Mouse (Mus musculus) midbrain, embryonic 16.5 days (tissue): Measurements from ENCODE around the gene Srd5a3. TPM values are rescaled to one million over a fixed set of nuclear protein-coding genes. Genes with fewer than 3 reads are reported as not detected.
A peak's percentile ranks its signal among the peaks of the same experiment; 100 is the strongest.

Experiments
- ATAC-seq: fragments of 200-750 bp; cut with Nextera tagmentation; 2 replicates; pipeline ENCODE4 v1.8.0; 2017; ENCODE audit warnings: moderate TSS enrichment
- H3K27ac ChIP-seq: fragments of 300-500 bp; sonication (generic); 2 replicates; pipeline ENCODE4 v1.5.1; 2014; ENCODE audit warnings: mild to moderate bottlenecking, low read length, mixed read lengths
- H3K27me3 ChIP-seq: fragments of 300-500 bp; sonication (generic); 2 replicates; pipeline ENCODE4 v1.6.1; 2014; ENCODE audit warnings: low read depth, low read length, mixed read lengths; ENCODE audit not compliant: control insufficient read depth, insufficient read depth
- H3K36me3 ChIP-seq: fragments of 300-500 bp; sonication (generic); 2 replicates; pipeline ENCODE4 v1.6.1; 2014; ENCODE audit warnings: mild to moderate bottlenecking, low read length, moderate library complexity, mixed read lengths; ENCODE audit not compliant: control insufficient read depth, insufficient read depth
- H3K4me1 ChIP-seq: fragments of 300-500 bp; sonication (generic); 2 replicates; pipeline ENCODE4 v1.6.1; 2014; ENCODE audit warnings: mild to moderate bottlenecking, low read length, mixed read lengths; ENCODE audit not compliant: control insufficient read depth, insufficient read depth
- H3K4me2 ChIP-seq: fragments of 300-500 bp; sonication (generic); 2 replicates; pipeline ENCODE4 v1.6.1; 2014; ENCODE audit warnings: mild to moderate bottlenecking, low read length, mixed read lengths
- H3K4me3 ChIP-seq: fragments of 300-500 bp; sonication (generic); 2 replicates; pipeline ENCODE4 v1.5.1; 2014; ENCODE audit warnings: low read depth, mild to moderate bottlenecking, low read length, moderate library complexity, mixed read lengths
- H3K9ac ChIP-seq: fragments of 300-500 bp; sonication (generic); 2 replicates; pipeline ENCODE4 v1.6.1; 2014; ENCODE audit warnings: low read depth, low read length, mixed read lengths
- H3K9me3 ChIP-seq: fragments of 300-500 bp; sonication (generic); replicated peaks from 2 replicates; pipeline ENCODE4 v1.6.1; 2014; ENCODE audit warnings: mild to moderate bottlenecking, low read length, mixed read lengths; ENCODE audit not compliant: control insufficient read depth, poor library complexity, severe bottlenecking
- WGBS: fragments of 180-500 bp; shearing (Covaris S2); extraction: QIAGEN DNeasy Blood & Tissue Kit; methylation state at CpG from one replicate; pipeline ENCODE4 v1.1.7; 2014; 5-methylcytosine and 5-hydroxymethylcytosine counted together
- polyA plus RNA-seq: library from polyadenylated mRNA; unstranded; fragments of >200 nt; fragmentation: Nextera tagmentation; extraction: Ambion mirVana; gene quantifications from 2 replicates; pipeline ENCODE4 v1.2.1, GENCODE M21; 2015

Srd5a3 gene
- polyA plus RNA-seq, 1 experiment from 2014 or later, result 17.3 TPM

- no peak for ATAC-seq
- no peak overlapping the region for H3K4me3 ChIP-seq
- no peaks in the 10 kb centered on the region for H3K36me3 ChIP-seq
- no peaks in the 10 kb centered on the region for H3K27me3 ChIP-seq
- H3K27ac ChIP-seq, result no peak overlapping the region
- H3K9ac ChIP-seq, result no peak overlapping the region
- H3K9me3 ChIP-seq, result peaks cover under 1% of the 10 kb centered on the region; the same call in 1 of the 2 replicates
- H3K4me1 ChIP-seq, result no peaks in the 10 kb centered on the region
- WGBS, result 86% methylated on average over 5 of the region's 5 CpGs
- H3K4me2 ChIP-seq, result no peak overlapping the region
Observed at GRCm38 (mm10) chr5:76127584-76128316, 12.3 kb upstream of the Srd5a3 start.

GRCm38 (mm10) chr5:76130292-76130691 is 9.8 kb upstream of the Srd5a3 start:
- Histone ChIP-seq H3K9me3 (no peaks in the 10 kb centered on the region), H3K4me2 (no peak overlapping the region), H3K27me3 (no peaks in the 10 kb centered on the region), H3K36me3 (no peaks in the 10 kb centered on the region), H3K4me3 (no peak overlapping the region), H3K9ac (no peak overlapping the region), H3K27ac (no peak overlapping the region), H3K4me1 (no peaks in the 10 kb centered on the region)
- no peak for ATAC-seq
- WGBS, result 61% methylated on average over 2 of the region's 2 CpGs

DNA sequence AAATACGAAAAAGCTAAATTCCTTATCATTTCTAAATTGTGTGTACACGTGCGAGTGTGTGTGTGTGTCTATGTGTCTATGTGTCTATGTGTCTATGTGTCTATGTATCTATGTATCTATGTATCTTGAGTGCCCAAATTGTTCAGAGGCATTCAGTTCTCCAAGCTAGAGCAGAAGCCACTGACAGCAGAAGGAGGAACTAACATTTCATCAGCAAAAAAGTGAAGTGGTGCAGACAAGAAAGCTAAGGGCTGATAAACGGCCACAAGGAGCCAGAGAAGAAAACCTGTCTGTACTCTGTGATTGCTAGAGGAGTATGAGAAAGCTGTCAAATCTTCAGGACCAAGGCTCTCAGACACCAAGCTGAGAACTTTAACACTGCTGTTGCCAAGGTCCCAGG is 8.1 kb upstream of the Srd5a3 start:
- WGBS, result 91% methylated on average over 4 of the region's 4 CpGs
- no peaks in the 10 kb centered on the region for H3K27me3 ChIP-seq
- H3K4me2 ChIP-seq, result no peak overlapping the region
- H3K9me3 ChIP-seq, result no peaks in the 10 kb centered on the region
- no peak for ATAC-seq
- no peak overlapping the region for H3K27ac ChIP-seq
- H3K4me1 ChIP-seq, result no peaks in the 10 kb centered on the region
- no peaks in the 10 kb centered on the region for H3K36me3 ChIP-seq
- H3K4me3 ChIP-seq, result no peak overlapping the region
- no peak overlapping the region for H3K9ac ChIP-seq

DNA sequence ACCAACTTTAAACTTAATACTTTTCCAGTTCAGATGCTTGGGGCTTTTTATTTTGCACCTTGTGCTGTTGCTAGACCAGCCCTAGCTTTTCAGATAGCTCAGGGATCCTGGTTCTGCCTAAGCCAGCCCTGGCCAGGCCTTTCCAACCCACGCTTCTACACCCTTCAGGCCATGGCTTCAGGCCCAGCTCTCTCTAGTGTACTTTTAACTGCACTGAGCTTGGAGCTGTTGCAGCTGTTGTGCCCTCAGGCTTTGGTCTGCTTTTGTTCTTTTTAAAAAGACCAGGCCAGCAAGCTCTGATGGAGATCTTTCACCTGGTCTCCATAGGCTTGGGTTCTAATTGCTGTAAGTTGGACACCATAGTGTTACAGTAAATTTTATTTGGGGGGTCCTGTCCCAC is 4.4 kb upstream of the Srd5a3 start:
- H3K27ac ChIP-seq, result no peak overlapping the region
- no peak overlapping the region for H3K9ac ChIP-seq
- peaks cover 6% of the 10 kb centered on the region; the same call in 1 of the 2 replicates for H3K4me1 ChIP-seq
- WGBS, result 67% methylated on average over 1 of the region's 1 CpGs
- no peak for ATAC-seq
- H3K36me3 ChIP-seq, result no peaks in the 10 kb centered on the region
- H3K9me3 ChIP-seq, result no peaks in the 10 kb centered on the region
- no peaks in the 10 kb centered on the region for H3K27me3 ChIP-seq
- H3K4me2 ChIP-seq, result no peak overlapping the region
- no peak overlapping the region for H3K4me3 ChIP-seq

- peaks cover 9% of the 10 kb centered on the region; the same call in 1 of the 2 replicates for H3K4me1 ChIP-seq
- H3K27ac ChIP-seq, result no peak overlapping the region
- no peak for ATAC-seq
- H3K9me3 ChIP-seq, result no peaks in the 10 kb centered on the region
- no peak overlapping the region for H3K4me3 ChIP-seq
- WGBS, result 90% methylated on average over 3 of the region's 3 CpGs
- no peaks in the 10 kb centered on the region for H3K27me3 ChIP-seq
- no peak overlapping the region for H3K4me2 ChIP-seq
- H3K9ac ChIP-seq, result no peak overlapping the region
- no peaks in the 10 kb centered on the region for H3K36me3 ChIP-seq
Observed at GRCm38 (mm10) chr5:76136271-76136670, 3.8 kb upstream of the Srd5a3 start.

DNA sequence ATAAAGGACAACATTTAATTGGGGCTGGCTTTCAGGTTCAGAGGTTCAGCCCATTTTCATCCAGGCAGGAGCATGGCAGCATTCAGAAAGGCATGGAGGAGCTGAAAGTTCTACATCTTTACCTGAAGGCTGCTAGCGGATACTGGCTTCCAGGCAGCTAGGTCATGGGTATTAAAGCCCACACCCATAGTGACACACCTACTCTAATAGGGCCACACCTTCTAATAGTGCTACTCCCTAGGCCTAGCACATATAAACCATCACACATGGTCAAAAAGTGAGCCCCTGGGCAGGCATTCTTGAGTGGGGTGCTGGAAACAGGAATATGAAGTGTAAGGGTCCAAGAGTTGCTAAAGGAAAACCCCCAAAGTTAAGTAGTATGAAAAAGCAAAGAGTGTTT is 2.5 kb upstream of the Srd5a3 start:
- Histone ChIP-seq H3K36me3 (no peaks in the 10 kb centered on the region), H3K4me1 (peaks cover 9% of the 10 kb centered on the region; the same call in 1 of the 2 replicates), H3K27ac (no peak overlapping the region), H3K9ac (no peak overlapping the region), H3K27me3 (no peaks in the 10 kb centered on the region), H3K4me2 (no peak overlapping the region), H3K4me3 (no peak overlapping the region), H3K9me3 (no peaks in the 10 kb centered on the region)
- 88% methylated on average over 1 of the region's 1 CpGs for WGBS
- no peak for ATAC-seq

DNA sequence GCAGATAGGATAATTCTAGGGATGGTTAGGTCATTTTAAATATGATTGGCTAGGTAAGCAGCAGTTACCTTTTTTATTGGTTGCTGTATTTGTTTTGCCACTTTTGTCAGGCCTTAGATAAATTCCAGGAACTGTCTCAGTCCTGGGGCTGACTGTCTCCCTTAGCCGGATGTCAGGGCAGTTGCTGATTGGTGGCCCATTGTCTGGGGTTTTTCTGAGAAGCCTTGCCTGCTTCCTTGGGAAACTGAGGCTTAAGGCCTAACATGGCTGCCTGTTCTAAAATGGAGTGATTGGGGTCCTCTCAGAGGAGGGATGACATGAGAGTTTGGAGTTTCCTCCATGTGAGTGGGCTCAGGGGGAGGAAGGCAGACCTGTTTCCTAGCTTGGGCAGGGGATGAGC is 2.0 kb upstream of the Srd5a3 start:
- Histone ChIP-seq H3K27me3 (no peaks in the 10 kb centered on the region), H3K4me3 (no peak overlapping the region), H3K4me2 (no peak overlapping the region), H3K4me1 (peaks cover 9% of the 10 kb centered on the region; the same call in 1 of the 2 replicates), H3K9me3 (no peaks in the 10 kb centered on the region), H3K9ac (no peak overlapping the region), H3K36me3 (no peaks in the 10 kb centered on the region), H3K27ac (no peak overlapping the region)
- ATAC-seq, result no peak
- 68% methylated on average over 1 of the region's 1 CpGs for WGBS

DNA sequence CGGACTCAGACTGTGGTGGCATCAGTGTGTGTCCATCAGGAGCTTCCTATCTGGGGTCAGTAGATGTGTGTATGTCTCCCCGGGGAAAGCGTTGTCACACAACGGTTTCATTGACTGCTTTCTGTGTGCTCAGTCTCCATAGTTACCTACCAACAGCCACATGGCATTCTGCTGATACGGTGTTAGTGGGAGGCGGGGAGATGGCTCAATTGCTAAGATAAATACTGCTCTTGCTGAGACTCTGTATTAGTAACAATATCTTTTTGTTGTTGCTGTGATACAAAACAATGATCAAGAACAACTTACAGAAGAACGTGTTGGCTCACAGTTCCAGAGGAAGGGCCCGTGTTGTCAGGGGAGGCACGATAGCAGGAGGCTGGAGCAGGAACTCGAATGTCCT is 1.6 kb upstream of the Srd5a3 start:
- no peaks in the 10 kb centered on the region for H3K36me3 ChIP-seq
- H3K9me3 ChIP-seq, result no peaks in the 10 kb centered on the region
- H3K4me1 ChIP-seq, result peaks cover 9% of the 10 kb centered on the region; the same call in 1 of the 2 replicates
- no peak overlapping the region for H3K4me2 ChIP-seq
- no peaks in the 10 kb centered on the region for H3K27me3 ChIP-seq
- 21% methylated on average over 10 of the region's 10 CpGs for WGBS
- no peak overlapping the region for H3K9ac ChIP-seq
- ATAC-seq, result no peak
- no peak overlapping the region for H3K27ac ChIP-seq
- no peak overlapping the region for H3K4me3 ChIP-seq

- no peak for ATAC-seq
- no peaks in the 10 kb centered on the region for H3K36me3 ChIP-seq
- no peak overlapping the region for H3K9ac ChIP-seq
- no peaks in the 10 kb centered on the region for H3K27me3 ChIP-seq
- H3K4me2 ChIP-seq, result peak overlapping the region; percentile 85; the same call in 1 of the 2 replicates
- peaks cover 9% of the 10 kb centered on the region; the same call in 1 of the 2 replicates for H3K4me1 ChIP-seq
- H3K9me3 ChIP-seq, result no peaks in the 10 kb centered on the region
- no peak overlapping the region for H3K27ac ChIP-seq
- WGBS, result 40% methylated on average over 7 of the region's 7 CpGs
- no peak overlapping the region for H3K4me3 ChIP-seq
Observed at GRCm38 (mm10) chr5:76139171-76139671, 850 bp upstream of the Srd5a3 start.
